Mouse (Mus musculus) G1E (cell line): ENCODE data around the gene Mesp2.
"Not testable (repeated sequence)": the region's sequence is repeated elsewhere in the genome, so short reads cannot be mapped to it uniquely, and the experiment has no call there.

Source experiments
- CTCF ChIP-seq: IDR thresholded peaks from 2 replicates; pipeline ENCODE4 v1.5.1; 2012; ENCODE audit warnings: low read depth, low read length, inconsistent platforms, mixed read lengths
- GATA1 ChIP-seq: IDR thresholded peaks from 2 replicates; pipeline ENCODE4 v1.6.1; 2012; ENCODE audit warnings: borderline replicate concordance, low read length, inconsistent platforms, mixed read lengths

GRCm38 (mm10) chr7:79789812-79790211 lies 20.7 kb upstream of the Mesp2 start:
- TF ChIP-seq CTCF, GATA1: not testable (repeated sequence)
